Mouse (Mus musculus) NIH3T3 (cell line): ENCODE measurements around the gene Rmi2.
"Not testable (repeated sequence)": the region's sequence is repeated elsewhere in the genome, so short reads cannot be mapped to it uniquely, and the experiment has no call there.

ENCODE experiments used
- DNase-seq: peaks from one replicate; pipeline ENCODE4 v3.0.0-alpha.2; 2012; ENCODE audit warnings: low read depth

The Rmi2 gene

GRCm38 (mm10) chr16:10827766-10828460, 6.9 kb upstream of the Rmi2 start:
- DNase-seq: no peak

GRCm38 (mm10) chr16:10828461-10828805, 6.4 kb upstream of the Rmi2 start:
- no peak for DNase-seq

- no peak for DNase-seq
Measured at GRCm38 (mm10) chr16:10834542-10834910, 333 bp upstream of the Rmi2 start.

GRCm38 (mm10) chr16:10836388-10836787, 1.5 kb downstream of the Rmi2 start:
- no peak for DNase-seq

GRCm38 (mm10) chr16:10837250-10837649, 2.4 kb downstream of the Rmi2 start:
- no peak for DNase-seq

- no peak for DNase-seq
Measured at GRCm38 (mm10) chr16:10837903-10838302, 3.0 kb downstream of the Rmi2 start.

- DNase-seq: peak; percentile 49
Measured at GRCm38 (mm10) chr16:10838487-10839245, 3.8 kb downstream of the Rmi2 start.

GRCm38 (mm10) chr16:10840018-10840417, 5.2 kb downstream of the Rmi2 start:
- no peak for DNase-seq

- peak; percentile 49 for DNase-seq
Measured at GRCm38 (mm10) chr16:10842282-10842855, 7.5 kb downstream of the Rmi2 start.

- DNase-seq: peak; percentile 62
Measured at GRCm38 (mm10) chr16:10843486-10844318, 8.8 kb downstream of the Rmi2 start.

GRCm38 (mm10) chr16:10844319-10844670, 9.4 kb downstream of the Rmi2 start:
- DNase-seq: peak; percentile 40

GRCm38 (mm10) chr16:10845952-10846351, 11.1 kb downstream of the Rmi2 start:
- no peak for DNase-seq

- peak; percentile 81 for DNase-seq
Measured at GRCm38 (mm10) chr16:10846503-10846902, 11.6 kb downstream of the Rmi2 start.

GRCm38 (mm10) chr16:10849965-10850861, 15.4 kb downstream of the Rmi2 start:
- peak; percentile 91 for DNase-seq

- DNase-seq: no peak
Measured at GRCm38 (mm10) chr16:10850905-10851304, 16.0 kb downstream of the Rmi2 start.

GRCm38 (mm10) chr16:10852216-10852615, 17.4 kb downstream of the Rmi2 start:
- not testable (repeated sequence) for DNase-seq

- DNase-seq: no peak
Measured at GRCm38 (mm10) chr16:10859726-10860245, 24.9 kb downstream of the Rmi2 start.

- peak; percentile 69 for DNase-seq
Measured at GRCm38 (mm10) chr16:10861408-10861807, 26.5 kb downstream of the Rmi2 start.

- DNase-seq: no peak
Measured at GRCm38 (mm10) chr16:10864833-10865591, 30.2 kb downstream of the Rmi2 start.

- DNase-seq: no peak
Measured at GRCm38 (mm10) chr16:10865592-10865987, 30.7 kb downstream of the Rmi2 start.
